Mouse (Mus musculus): ENCODE data around the gene Soga1.

GRCm38 (mm10) chr2:157043556-157043955 is 35.5 kb downstream of the Soga1 start:
- TF ChIP-seq CTCF (IDR thresholded peaks at IDR 0.05; ENCODE audit: extremely low read depth, insufficient read length, insufficient replicate concordance, low read depth, low read length) (no peak), POLR2A (IDR thresholded peaks at IDR 0.05; ENCODE audit: low read depth, low read length) (no peak)

Measured in small intestine, adult 2 months (tissue).